Mouse (Mus musculus): ENCODE results near the gene Wfdc8. TPM values are rescaled to one million over a fixed set of nuclear protein-coding genes. Genes with fewer than 3 reads are reported as not detected.

Gene Wfdc8
- polyA plus RNA-seq (2015; fragmentation: Nextera tagmentation; extraction: Ambion mirVana) = not detected in 2 replicates

GRCm38 (mm10) chr2:164613471-164613870 is at the start of gene Wfdc8, which contains the start of gene Wfdc6b:
Wfdc8 (minus strand) TSS chr2:164613626.
Wfdc6b (plus strand) TSS chr2:164613522.

GRCm38 (mm10) chr2:164656483-164656882 is 43.1 kb upstream of the Wfdc8 start, which contains the start of gene Wfdc9:
Wfdc9 (minus strand) TSS chr2:164656583.

GRCm38 (mm10) chr2:164655858-164656257 is 42.4 kb upstream of the Wfdc8 start, which contains the start of gene Wfdc10:
Wfdc10 (plus strand) TSS chr2:164656046.

GRCm38 (mm10) chr2:164638696-164639095 is 25.3 kb upstream of the Wfdc8 start, which contains the start of gene Wfdc16:
Wfdc16 (minus strand) TSS chr2:164638796.

GRCm38 (mm10) chr2:164593494-164593893 is 19.9 kb downstream of the Wfdc8 start, which contains the start of gene Eppin:
Eppin (minus strand) TSS chr2:164593594.

GRCm38 (mm10) chr2:164585025-164585725 is 28.3 kb downstream of the Wfdc8 start, which contains the start of gene Wfdc6a:
Wfdc6a (minus strand) TSS chr2:164585447.

GRCm38 (mm10) chr2:164573359-164573758 is 40.1 kb downstream of the Wfdc8 start, which contains the start of gene Spint3:
Spint3 (minus strand) TSS chr2:164573459.

GRCm38 (mm10) chr2:164562391-164563188 is 50.8 kb downstream of the Wfdc8 start, which contains the start of gene Wfdc2:
Wfdc2 (plus strand) TSS chr2:164562413.

Other genes starting within 250 kb of the Wfdc8 start
- 0.51 and 1.1 TPM in 2 replicates for gene Slpi, start 224.5 kb downstream of the Wfdc8 start, polyA plus RNA-seq (2015; fragmentation: Nextera tagmentation; extraction: Ambion mirVana)
- gene Rbpjl, start 210.5 kb downstream of the Wfdc8 start, polyA plus RNA-seq (2015; fragmentation: Nextera tagmentation; extraction: Ambion mirVana) = 0.49 and 0.68 TPM in 2 replicates
- gene Matn4, start 208.5 kb downstream of the Wfdc8 start, polyA plus RNA-seq (2015; fragmentation: Nextera tagmentation; extraction: Ambion mirVana) = 15.4 and 15.8 TPM in 2 replicates
- gene Sdc4, start 169.7 kb downstream of the Wfdc8 start, polyA plus RNA-seq (2015; fragmentation: Nextera tagmentation; extraction: Ambion mirVana) = 42.5 and 43.9 TPM in 2 replicates
- gene Sys1, start 156.7 kb downstream of the Wfdc8 start, polyA plus RNA-seq (2015; fragmentation: Nextera tagmentation; extraction: Ambion mirVana) = 113 and 120 TPM in 2 replicates
- 14.5 and 16.2 TPM in 2 replicates for gene Gm20458, start 152.7 kb downstream of the Wfdc8 start, polyA plus RNA-seq (2015; fragmentation: Nextera tagmentation; extraction: Ambion mirVana)
- not detected in 2 replicates for gene Trp53tg5, start 139.9 kb downstream of the Wfdc8 start, polyA plus RNA-seq (2015; fragmentation: Nextera tagmentation; extraction: Ambion mirVana)
- gene Dbndd2, start 127.5 kb downstream of the Wfdc8 start, polyA plus RNA-seq (2015; fragmentation: Nextera tagmentation; extraction: Ambion mirVana) = 41.5 and 45.7 TPM in 2 replicates
- gene Pigt, start 116.1 kb downstream of the Wfdc8 start, polyA plus RNA-seq (2015; fragmentation: Nextera tagmentation; extraction: Ambion mirVana) = 117 and 135 TPM in 2 replicates
- gene Wfdc2, start 51.2 kb downstream of the Wfdc8 start, polyA plus RNA-seq (2015; fragmentation: Nextera tagmentation; extraction: Ambion mirVana) = 0.62 and 0.65 TPM in 2 replicates
- gene Spint3, start 40.2 kb downstream of the Wfdc8 start, polyA plus RNA-seq (2015; fragmentation: Nextera tagmentation; extraction: Ambion mirVana) = not detected in 2 replicates
- not detected in 2 replicates for gene Wfdc6a, start 28.2 kb downstream of the Wfdc8 start, polyA plus RNA-seq (2015; fragmentation: Nextera tagmentation; extraction: Ambion mirVana)
- gene Eppin, start 20.0 kb downstream of the Wfdc8 start, polyA plus RNA-seq (2015; fragmentation: Nextera tagmentation; extraction: Ambion mirVana) = not detected in 2 replicates
- gene Wfdc6b, start 104 bp downstream of the Wfdc8 start, polyA plus RNA-seq (2015; fragmentation: Nextera tagmentation; extraction: Ambion mirVana) = not detected in 2 replicates
- not detected in 2 replicates for gene Wfdc16, start 25.2 kb upstream of the Wfdc8 start, polyA plus RNA-seq (2015; fragmentation: Nextera tagmentation; extraction: Ambion mirVana)
- not detected in 2 replicates for gene Wfdc10, start 42.4 kb upstream of the Wfdc8 start, polyA plus RNA-seq (2015; fragmentation: Nextera tagmentation; extraction: Ambion mirVana)
- gene Wfdc9, start 43.0 kb upstream of the Wfdc8 start, polyA plus RNA-seq (2015; fragmentation: Nextera tagmentation; extraction: Ambion mirVana) = not detected in 2 replicates
- not detected in 2 replicates for gene Wfdc11, start 60.5 kb upstream of the Wfdc8 start, polyA plus RNA-seq (2015; fragmentation: Nextera tagmentation; extraction: Ambion mirVana)
- gene Wfdc13, start 71.5 kb upstream of the Wfdc8 start, polyA plus RNA-seq (2015; fragmentation: Nextera tagmentation; extraction: Ambion mirVana) = 0.22 TPM in 1 of 2 replicates, not detected in the other
- not detected in 2 replicates for gene Spint4, start 84.9 kb upstream of the Wfdc8 start, polyA plus RNA-seq (2015; fragmentation: Nextera tagmentation; extraction: Ambion mirVana)
- not detected in 2 replicates for gene Spint5, start 101.7 kb upstream of the Wfdc8 start, polyA plus RNA-seq (2015; fragmentation: Nextera tagmentation; extraction: Ambion mirVana)
- gene Wfdc3, start 132.3 kb upstream of the Wfdc8 start, polyA plus RNA-seq (2015; fragmentation: Nextera tagmentation; extraction: Ambion mirVana) = 0.58 and 0.88 TPM in 2 replicates
- 48.0 and 50.3 TPM in 2 replicates for gene Dnttip1, start 132.4 kb upstream of the Wfdc8 start, polyA plus RNA-seq (2015; fragmentation: Nextera tagmentation; extraction: Ambion mirVana)
- gene Ube2c, start 156.3 kb upstream of the Wfdc8 start, polyA plus RNA-seq (2015; fragmentation: Nextera tagmentation; extraction: Ambion mirVana) = 31.4 and 34.2 TPM in 2 replicates
- gene Tnnc2, start 166.3 kb upstream of the Wfdc8 start, polyA plus RNA-seq (2015; fragmentation: Nextera tagmentation; extraction: Ambion mirVana) = 6.6 and 7.2 TPM in 2 replicates
- 54.9 and 60.8 TPM in 2 replicates for gene Snx21, start 172.2 kb upstream of the Wfdc8 start, polyA plus RNA-seq (2015; fragmentation: Nextera tagmentation; extraction: Ambion mirVana)
- 23.8 and 27.3 TPM in 2 replicates for gene Acot8, start 191.3 kb upstream of the Wfdc8 start, polyA plus RNA-seq (2015; fragmentation: Nextera tagmentation; extraction: Ambion mirVana)
- gene Zswim3, start 191.5 kb upstream of the Wfdc8 start, polyA plus RNA-seq (2015; fragmentation: Nextera tagmentation; extraction: Ambion mirVana) = 10.4 and 10.8 TPM in 2 replicates
- 24.9 and 26.5 TPM in 2 replicates for gene Zswim1, start 209.1 kb upstream of the Wfdc8 start, polyA plus RNA-seq (2015; fragmentation: Nextera tagmentation; extraction: Ambion mirVana)
- 0.27 TPM in 1 of 2 replicates, not detected in the other for gene Spata25, start 214.9 kb upstream of the Wfdc8 start, polyA plus RNA-seq (2015; fragmentation: Nextera tagmentation; extraction: Ambion mirVana)
- gene Ctsa, start 219.2 kb upstream of the Wfdc8 start, polyA plus RNA-seq (2015; fragmentation: Nextera tagmentation; extraction: Ambion mirVana) = 101 and 102 TPM in 2 replicates
- 8.1 and 8.5 TPM in 2 replicates for gene Neurl2, start 219.8 kb upstream of the Wfdc8 start, polyA plus RNA-seq (2015; fragmentation: Nextera tagmentation; extraction: Ambion mirVana)
- gene Pltp, start 244.1 kb upstream of the Wfdc8 start, polyA plus RNA-seq (2015; fragmentation: Nextera tagmentation; extraction: Ambion mirVana) = 134 and 140 TPM in 2 replicates

Measured in neural tube, postnatal 0 days (tissue).